Mouse (Mus musculus): ENCODE results near the gene Cfap77. TPM values are rescaled to one million over a fixed set of nuclear protein-coding genes. Genes with fewer than 3 reads are reported as not detected.
A peak's percentile ranks its signal among the peaks of the same experiment; 100 is the strongest.

The Cfap77 gene
- total and polyA plus RNA-seq, 2 experiments from 2014 or later, result 1.3 to 3.3 TPM

GRCm38 (mm10) chr2:28952981-28953380 is 101.9 kb downstream of the Cfap77 start:
- Histone ChIP-seq H3K4me1 (ENCODE audit: insufficient read depth, low read length) (peaks cover 4% of the 10 kb centered on the region; the same call in 1 of the 2 replicates), H3K27ac (ENCODE audit: low read depth, low read length) (no peak overlapping the region), H3K4me3 (ENCODE audit: low read depth, low read length) (no peak overlapping the region), H3K9ac (replicated peaks; ENCODE audit: low read length, poor library complexity, severe bottlenecking) (no peak overlapping the region), H3K4me2 (ENCODE audit: low read depth, low read length, poor library complexity, severe bottlenecking) (no peak overlapping the region), H3K27me3 (ENCODE audit: insufficient read depth, low read length) (no peaks in the 10 kb centered on the region), H3K36me3 (ENCODE audit: insufficient read depth, low read length) (no peaks in the 10 kb centered on the region), H3K9me3 (ENCODE audit: low read length) (no peaks in the 10 kb centered on the region)
- ATAC-seq (ENCODE audit: low FRiP score), result no peak
- no peak for DNase-seq (ENCODE audit: low spot score)
- no peak for TF ChIP-seq CTCF (IDR thresholded peaks at IDR 0.05)
- 45% methylated on average over 8 of the region's 8 CpGs for WGBS

- ATAC-seq (ENCODE audit: low FRiP score), result no peak
- no peak overlapping the region for H3K4me3 ChIP-seq (ENCODE audit: low read depth, low read length)
- no peak for DNase-seq (ENCODE audit: low spot score)
- H3K4me2 ChIP-seq (ENCODE audit: low read depth, low read length, poor library complexity, severe bottlenecking), result no peak overlapping the region
- TF ChIP-seq CTCF (IDR thresholded peaks at IDR 0.05), result no peak
- WGBS, result 72% methylated on average over 3 of the region's 3 CpGs
- H3K36me3 ChIP-seq (ENCODE audit: insufficient read depth, low read length), result no peaks in the 10 kb centered on the region
- H3K9me3 ChIP-seq (ENCODE audit: low read length), result no peaks in the 10 kb centered on the region
- H3K9ac ChIP-seq (replicated peaks; ENCODE audit: low read length, poor library complexity, severe bottlenecking), result no peak overlapping the region
- H3K4me1 ChIP-seq (ENCODE audit: insufficient read depth, low read length), result no peaks in the 10 kb centered on the region
- no peak overlapping the region for H3K27ac ChIP-seq (ENCODE audit: low read depth, low read length)
- H3K27me3 ChIP-seq (ENCODE audit: insufficient read depth, low read length), result no peaks in the 10 kb centered on the region
Observed at GRCm38 (mm10) chr2:28946312-28946711, 108.6 kb downstream of the Cfap77 start.

DNA sequence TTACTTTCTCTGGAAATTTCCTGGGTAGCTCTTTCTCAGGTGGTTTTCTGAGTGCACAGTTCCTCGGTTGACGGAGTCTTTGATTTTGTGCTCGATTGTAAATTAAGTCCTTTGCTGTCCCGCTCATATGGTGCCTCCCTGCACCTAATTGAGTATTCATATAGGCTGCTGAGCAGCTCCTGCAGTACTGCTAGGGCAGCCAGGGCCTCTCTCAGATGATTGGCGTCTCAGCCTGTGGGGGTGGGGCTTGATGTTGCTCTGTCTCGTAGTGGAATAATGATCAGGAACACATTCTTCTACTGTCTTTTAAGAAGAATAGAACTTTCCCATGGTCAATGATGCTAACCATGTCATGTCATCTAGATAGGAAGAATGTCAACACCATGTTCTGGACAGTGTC is 109.5 kb downstream of the Cfap77 start:
- Histone ChIP-seq H3K4me3 (ENCODE audit: low read depth, low read length) (no peak overlapping the region), H3K4me2 (ENCODE audit: low read depth, low read length, poor library complexity, severe bottlenecking) (no peak overlapping the region), H3K4me1 (ENCODE audit: insufficient read depth, low read length) (no peaks in the 10 kb centered on the region), H3K36me3 (ENCODE audit: insufficient read depth, low read length) (no peaks in the 10 kb centered on the region), H3K9me3 (ENCODE audit: low read length) (no peaks in the 10 kb centered on the region), H3K27ac (ENCODE audit: low read depth, low read length) (no peak overlapping the region), H3K27me3 (ENCODE audit: insufficient read depth, low read length) (no peaks in the 10 kb centered on the region), H3K9ac (replicated peaks; ENCODE audit: low read length, poor library complexity, severe bottlenecking) (no peak overlapping the region)
- DNase-seq (ENCODE audit: low spot score) (no peak), ATAC-seq (ENCODE audit: low FRiP score) (no peak)
- WGBS, result 38% methylated on average over 6 of the region's 6 CpGs
- no peak for TF ChIP-seq CTCF (IDR thresholded peaks at IDR 0.05)

- Histone ChIP-seq H3K9me3 (ENCODE audit: low read length) (no peaks in the 10 kb centered on the region), H3K27me3 (ENCODE audit: insufficient read depth, low read length) (0 out of 2 replicates have a peak, but pooled peaks cover 4% of the 10 kb centered on the region), H3K4me1 (ENCODE audit: insufficient read depth, low read length) (no peaks in the 10 kb centered on the region), H3K9ac (replicated peaks; ENCODE audit: low read length, poor library complexity, severe bottlenecking) (no peak overlapping the region), H3K4me2 (ENCODE audit: low read depth, low read length, poor library complexity, severe bottlenecking) (peak overlapping the region; percentile 7; the same call in 1 of the 2 replicates), H3K36me3 (ENCODE audit: insufficient read depth, low read length) (no peaks in the 10 kb centered on the region), H3K4me3 (ENCODE audit: low read depth, low read length) (no peak overlapping the region), H3K27ac (ENCODE audit: low read depth, low read length) (no peak overlapping the region)
- TF ChIP-seq CTCF (IDR thresholded peaks at IDR 0.05), result no peak
- no peak; the same call in 1 of the 2 replicates for ATAC-seq (ENCODE audit: low FRiP score)
- no peak for DNase-seq (ENCODE audit: low spot score)
- 19% methylated on average over 30 of the region's 30 CpGs for WGBS
Observed at GRCm38 (mm10) chr2:28943666-28944516, 111.0 kb downstream of the Cfap77 start.

DNA sequence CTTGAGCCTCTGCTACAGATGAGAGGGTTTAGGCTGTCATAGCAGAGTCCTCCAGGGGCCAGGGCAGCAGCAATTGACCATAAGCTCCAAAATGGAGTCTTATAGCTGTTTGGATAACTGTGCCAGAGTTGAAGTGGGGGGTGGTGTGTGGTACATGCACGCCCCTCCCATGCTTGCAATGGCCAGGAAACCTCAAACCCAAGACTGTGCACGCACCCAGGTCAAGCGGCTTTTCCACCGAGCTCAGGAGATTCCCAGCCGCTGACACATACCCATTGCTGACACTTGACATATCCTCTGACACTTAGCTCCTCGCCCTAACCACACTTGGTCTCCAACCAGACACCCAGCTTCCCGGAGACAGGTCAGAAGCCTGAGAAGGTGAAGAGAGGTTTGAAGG is 115.9 kb downstream of the Cfap77 start:
- H3K4me1 ChIP-seq (ENCODE audit: insufficient read depth, low read length), result no peaks in the 10 kb centered on the region; the same call in 1 of the 2 replicates
- H3K9ac ChIP-seq (replicated peaks; ENCODE audit: low read length, poor library complexity, severe bottlenecking), result no peak overlapping the region
- no peak for ATAC-seq (ENCODE audit: low FRiP score)
- H3K4me3 ChIP-seq (ENCODE audit: low read depth, low read length), result no peak overlapping the region
- no peaks in the 10 kb centered on the region for H3K9me3 ChIP-seq (ENCODE audit: low read length)
- H3K36me3 ChIP-seq (ENCODE audit: insufficient read depth, low read length), result no peaks in the 10 kb centered on the region
- 84% methylated on average over 7 of the region's 7 CpGs for WGBS
- no peak overlapping the region for H3K4me2 ChIP-seq (ENCODE audit: low read depth, low read length, poor library complexity, severe bottlenecking)
- 0 out of 2 replicates have a peak, but pooled peaks cover 4% of the 10 kb centered on the region for H3K27me3 ChIP-seq (ENCODE audit: insufficient read depth, low read length)
- TF ChIP-seq CTCF (IDR thresholded peaks at IDR 0.05), result no peak
- DNase-seq (ENCODE audit: low spot score), result no peak
- no peak overlapping the region for H3K27ac ChIP-seq (ENCODE audit: low read depth, low read length)

DNA sequence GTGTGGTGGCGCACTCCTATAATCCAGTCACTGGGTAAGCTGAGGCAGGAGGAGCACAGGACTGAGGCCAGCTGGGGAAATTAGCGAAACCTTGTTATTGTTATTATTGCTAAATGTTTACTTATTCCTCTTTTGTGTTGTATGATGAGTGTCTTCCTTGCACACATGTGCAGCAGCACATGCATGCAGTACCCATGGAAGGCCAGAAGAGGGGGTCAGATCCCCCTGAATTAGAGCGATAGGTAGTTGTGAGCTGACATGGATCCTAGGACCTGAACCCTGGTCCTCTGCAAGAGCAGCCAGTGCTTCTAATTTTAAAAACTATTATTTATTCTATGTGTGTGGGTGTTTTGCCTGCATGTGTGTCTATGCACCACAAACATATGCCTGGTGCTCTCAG is 124.3 kb downstream of the Cfap77 start:
- Histone ChIP-seq H3K4me1 (ENCODE audit: insufficient read depth, low read length) (no peaks in the 10 kb centered on the region; the same call in 1 of the 2 replicates), H3K36me3 (ENCODE audit: insufficient read depth, low read length) (no peaks in the 10 kb centered on the region), H3K27me3 (ENCODE audit: insufficient read depth, low read length) (no peaks in the 10 kb centered on the region), H3K9me3 (ENCODE audit: low read length) (no peaks in the 10 kb centered on the region), H3K4me2 (ENCODE audit: low read depth, low read length, poor library complexity, severe bottlenecking) (no peak overlapping the region), H3K27ac (ENCODE audit: low read depth, low read length) (no peak overlapping the region), H3K9ac (replicated peaks; ENCODE audit: low read length, poor library complexity, severe bottlenecking) (no peak overlapping the region), H3K4me3 (ENCODE audit: low read depth, low read length) (no peak overlapping the region)
- 90% methylated on average over 3 of the region's 3 CpGs for WGBS
- DNase-seq (ENCODE audit: low spot score), result no peak
- peak; percentile 44 for TF ChIP-seq CTCF (IDR thresholded peaks at IDR 0.05)
- ATAC-seq (ENCODE audit: low FRiP score), result no peak
